Mouse (Mus musculus) retina, postnatal 7 days (tissue): ENCODE measurements around the gene Snd1.
A peak's percentile ranks its signal among the peaks of the same experiment; 100 is the strongest.

Experiments used
- DNase-seq: peaks from one replicate; pipeline ENCODE4 v3.0.0-alpha.2; 2012; ENCODE audit warnings: low read depth, low spot score

Gene Snd1

DNA sequence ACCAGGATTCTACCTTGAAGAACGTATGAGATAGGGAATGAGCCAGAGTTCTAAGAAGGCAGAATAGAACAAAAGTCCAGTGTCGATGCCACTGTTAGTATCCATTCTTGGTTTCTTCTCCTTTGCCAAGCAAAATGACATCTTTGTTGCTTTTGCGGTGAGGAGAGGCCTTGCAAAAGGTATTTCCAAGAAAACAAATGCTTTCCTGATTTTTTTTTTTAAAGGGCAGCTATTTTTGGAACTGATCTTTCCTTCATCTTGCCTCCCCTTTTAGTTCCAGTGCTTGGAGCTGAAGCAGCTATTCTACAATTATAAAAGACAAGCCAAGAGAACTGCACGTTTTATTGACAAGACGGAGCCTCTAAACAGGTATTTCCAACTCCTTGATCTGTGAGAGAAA is at the start of gene Snd1:
Snd1 (plus strand) TSS at position 301 of the 400 bp plus-strand sequence.
- no peak for DNase-seq

DNA sequence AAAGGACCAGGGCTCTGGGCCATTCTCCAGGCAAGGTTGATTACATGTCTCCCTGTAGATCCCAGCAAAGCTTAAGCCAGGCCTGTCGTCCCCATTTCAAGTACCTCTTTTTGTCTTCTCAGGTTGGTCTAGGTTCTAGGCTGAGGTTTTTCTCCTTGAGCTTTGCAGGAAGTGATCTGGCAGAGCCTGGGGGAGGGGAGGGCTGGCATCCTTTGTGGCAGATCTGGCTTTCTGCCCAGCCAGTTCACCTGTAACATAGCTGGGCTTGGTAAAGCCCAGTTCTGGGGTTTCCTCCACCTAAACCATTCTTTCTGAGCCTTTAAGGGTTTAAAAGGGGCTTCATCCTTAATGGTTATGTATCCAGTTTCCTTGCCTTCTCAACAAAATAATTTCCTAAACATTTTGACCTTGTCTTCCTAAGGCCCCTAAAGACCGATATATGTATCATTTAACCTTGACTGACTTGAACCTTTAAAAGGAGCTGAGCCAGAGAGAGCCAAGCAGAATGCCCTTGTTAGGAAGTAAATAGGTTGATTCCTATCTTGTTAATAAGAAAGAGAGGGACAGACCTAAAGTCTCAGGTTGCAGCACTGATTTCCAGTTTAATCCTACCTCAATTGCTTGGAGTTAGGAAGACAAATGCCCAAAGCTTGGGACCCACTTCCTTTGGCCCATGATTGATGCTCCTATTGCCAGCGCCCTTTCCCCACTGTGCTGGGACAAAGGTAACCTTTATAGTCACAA is 47.7 kb upstream of the Snd1 start, which contains the start of gene Fscn3:
Fscn3 (plus strand) TSS at position 694 of the 744 bp plus-strand sequence.
- DNase-seq, result no peak

DNA sequence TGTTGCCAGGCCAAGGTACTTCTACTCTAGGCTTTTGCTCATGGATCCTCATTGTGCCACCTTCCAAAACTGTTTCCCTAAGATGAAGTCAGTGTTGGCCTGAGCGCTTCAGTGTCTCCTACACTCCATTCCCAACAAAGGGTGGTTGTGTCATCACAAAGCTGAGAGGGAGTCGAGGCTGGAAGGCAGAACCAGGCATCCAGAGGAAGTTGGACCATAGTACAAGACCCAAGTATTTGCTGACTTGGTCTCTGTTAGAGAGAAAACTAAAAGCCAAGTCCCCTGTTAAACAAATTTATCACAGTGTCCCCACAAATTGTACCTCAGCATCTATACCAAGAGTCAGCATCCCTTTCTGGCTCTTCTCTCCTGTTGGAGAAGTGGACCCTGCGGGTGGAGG is 46.6 kb upstream of the Snd1 start, which contains the start of gene Gcc1:
Gcc1 (minus strand) TSS at position 101 of the 400 bp plus-strand sequence.
- no peak for DNase-seq

DNA sequence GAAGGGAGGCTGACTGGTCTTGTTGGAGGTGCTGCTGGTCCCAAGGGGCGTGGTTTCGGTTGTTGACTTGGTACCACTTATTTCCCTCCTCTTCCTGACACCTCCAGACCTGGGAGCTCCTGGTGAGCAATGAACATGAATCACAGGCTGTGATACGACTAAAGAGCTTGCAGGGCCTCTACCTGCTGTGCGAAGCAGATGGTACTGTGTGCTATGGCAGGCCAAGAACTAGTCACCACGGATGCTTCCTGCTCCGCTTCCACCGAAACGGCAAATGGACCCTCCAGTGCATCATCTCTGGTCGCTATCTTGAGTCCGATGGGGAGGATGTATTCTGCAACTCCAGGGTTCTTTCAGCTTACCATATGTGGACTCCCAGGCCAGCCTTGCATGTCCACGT is 45.1 kb upstream of the Snd1 start:
- no peak for DNase-seq

DNA sequence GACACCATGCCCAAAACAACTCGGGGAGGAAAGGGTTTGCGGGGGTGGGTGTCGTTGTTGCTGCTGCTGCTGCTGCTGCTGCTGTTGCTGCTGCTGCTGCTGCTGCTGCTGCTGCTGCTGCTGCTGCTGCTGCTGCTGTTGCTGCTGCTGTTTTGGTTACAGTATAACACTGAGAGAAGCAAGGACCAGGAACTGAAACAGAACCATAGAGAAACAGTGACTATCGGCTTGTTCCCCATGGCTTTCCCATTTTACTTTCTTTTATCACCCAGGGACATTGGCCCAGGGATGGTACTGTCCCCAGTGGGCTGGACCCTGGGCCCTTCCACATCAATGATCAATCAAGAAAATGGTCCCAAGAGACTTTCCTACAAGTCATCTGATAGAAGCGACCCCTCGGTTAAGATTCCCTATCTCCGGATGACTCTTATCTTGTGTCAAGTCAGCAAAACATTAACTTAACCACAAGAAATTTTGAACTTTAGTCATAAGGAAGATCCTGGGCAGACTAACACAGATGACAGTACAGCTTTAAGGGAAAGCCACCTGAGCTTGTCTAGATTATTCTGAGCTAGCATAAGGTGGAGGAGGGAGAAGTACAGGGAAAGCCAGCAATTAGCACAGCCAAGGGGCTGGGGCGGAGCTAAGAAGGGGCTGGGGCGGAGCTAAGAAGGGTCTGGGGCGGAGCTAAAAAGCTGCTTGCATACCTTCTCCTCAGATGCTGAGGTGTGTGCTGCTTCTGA is 44.0 kb upstream of the Snd1 start:
- no peak for DNase-seq

DNA sequence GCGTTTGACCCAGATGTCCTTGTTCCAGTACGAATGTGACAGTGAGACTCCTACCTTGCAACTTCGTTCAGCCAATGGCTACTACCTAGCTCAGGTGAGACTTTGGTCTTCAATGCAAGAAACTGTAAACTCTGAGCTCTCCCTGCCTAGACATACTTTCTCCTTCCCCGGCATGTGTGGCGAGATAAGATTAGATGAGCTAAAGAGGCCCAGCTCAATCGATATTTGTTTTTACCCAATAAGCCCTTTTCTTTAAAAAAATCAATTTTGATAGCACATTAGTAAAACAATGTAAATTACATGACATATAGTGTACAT is 43.4 kb upstream of the Snd1 start:
- DNase-seq, result no peak

DNA sequence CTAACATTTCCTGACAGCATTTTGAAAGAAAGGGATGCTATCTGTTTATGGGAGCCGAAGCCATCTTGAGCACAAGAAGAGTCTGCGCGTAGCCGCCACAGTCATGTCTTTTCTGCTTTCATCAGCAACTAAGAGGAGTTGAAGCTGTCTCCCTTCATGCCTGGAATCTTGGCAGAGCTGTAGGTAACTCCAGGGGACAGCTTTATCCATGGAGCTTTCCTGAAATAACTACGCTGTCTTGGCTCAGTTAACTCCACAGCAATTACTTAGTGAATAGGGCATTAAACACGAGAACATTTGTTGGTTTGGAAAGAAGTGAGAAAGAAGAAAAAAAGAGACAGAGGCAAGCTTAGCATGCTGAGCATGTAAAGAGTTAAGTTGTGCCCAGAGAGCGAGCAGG is 27.0 kb upstream of the Snd1 start:
- DNase-seq, result no peak

DNA sequence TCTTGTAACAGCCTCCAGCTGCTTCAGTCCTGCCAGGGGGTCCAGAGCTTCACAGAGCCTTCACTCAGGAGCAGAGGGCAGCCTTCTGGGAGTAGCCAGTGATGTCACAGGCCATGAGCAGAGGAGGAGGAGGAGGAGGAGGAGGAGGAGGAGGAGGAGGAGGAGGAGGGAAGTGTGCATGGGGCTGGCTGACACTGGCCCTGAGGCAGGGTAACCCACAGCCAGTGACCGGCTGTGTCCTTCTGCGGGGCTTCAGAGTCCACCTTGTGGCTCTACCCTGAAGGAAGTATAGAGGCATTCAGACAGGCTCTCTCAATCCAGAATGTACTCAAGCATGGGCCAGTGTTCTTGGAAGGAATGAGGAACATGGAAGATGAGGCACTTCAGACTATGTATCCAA is 25.7 kb upstream of the Snd1 start, which contains the start of gene Pax4:
Pax4 (minus strand) TSS at position 101 of the 400 bp plus-strand sequence.
- DNase-seq, result no peak

DNA sequence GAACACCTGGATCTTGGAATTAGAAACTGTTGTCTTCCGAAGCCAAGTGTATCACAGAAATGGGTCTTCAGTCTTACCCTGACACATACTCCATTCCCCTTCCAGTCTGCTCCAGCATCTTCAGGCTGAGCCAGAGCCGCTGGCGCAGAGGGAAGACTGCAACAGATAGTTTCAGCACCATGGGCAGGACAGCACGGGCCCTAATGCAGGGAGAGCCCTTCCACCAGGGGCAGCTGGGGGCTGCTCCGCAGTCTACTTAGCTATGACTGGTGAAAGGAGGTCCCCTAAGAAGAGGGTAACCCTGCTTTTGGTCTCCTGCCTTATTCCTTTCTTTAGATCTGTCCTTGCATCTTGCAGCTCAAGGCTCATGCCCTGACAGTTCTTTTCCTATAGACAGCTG is 24.5 kb upstream of the Snd1 start:
- no peak for DNase-seq

DNA sequence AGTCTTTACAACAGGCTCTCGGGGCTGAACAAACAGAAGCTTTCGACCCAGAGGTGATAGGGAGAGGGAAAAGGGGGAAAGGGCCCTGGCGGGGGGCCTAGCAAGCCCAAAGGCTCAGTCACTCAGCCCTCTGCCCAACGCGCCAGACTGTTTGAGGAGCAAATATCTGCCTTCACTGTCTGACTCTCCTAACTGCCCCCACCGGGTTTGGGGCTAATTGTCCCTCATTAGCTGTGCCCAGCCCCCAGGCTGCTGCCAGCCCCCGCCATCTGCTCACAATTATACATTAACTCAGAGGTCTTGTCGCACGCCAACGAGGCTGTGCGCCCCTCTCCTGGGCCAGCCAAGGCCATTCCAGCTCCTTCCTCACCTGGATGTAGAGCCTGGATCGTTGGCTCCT is 24.0 kb upstream of the Snd1 start:
- no peak for DNase-seq

DNA sequence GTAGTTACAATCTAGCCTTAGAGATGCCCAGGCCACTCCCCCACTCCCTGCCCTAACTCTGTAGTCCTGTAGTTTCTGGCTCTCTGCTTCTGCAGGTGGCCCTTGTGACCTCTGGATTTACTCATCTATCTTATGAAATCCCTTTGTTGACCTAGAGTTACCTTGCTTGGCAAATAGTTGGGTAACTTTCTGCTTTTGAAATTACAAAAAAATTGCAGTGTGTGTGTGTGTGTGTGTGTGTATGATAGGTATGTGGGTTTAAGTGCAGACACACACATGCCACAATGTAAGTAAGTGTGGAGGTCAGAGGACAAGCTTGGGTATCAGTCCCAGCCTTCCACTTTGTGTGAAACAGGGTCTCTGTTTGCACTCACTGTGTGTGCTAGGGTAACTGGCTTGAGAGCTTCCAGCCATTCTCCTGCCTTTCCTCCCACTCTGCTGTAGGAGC is 15.7 kb upstream of the Snd1 start:
- DNase-seq, result no peak

DNA sequence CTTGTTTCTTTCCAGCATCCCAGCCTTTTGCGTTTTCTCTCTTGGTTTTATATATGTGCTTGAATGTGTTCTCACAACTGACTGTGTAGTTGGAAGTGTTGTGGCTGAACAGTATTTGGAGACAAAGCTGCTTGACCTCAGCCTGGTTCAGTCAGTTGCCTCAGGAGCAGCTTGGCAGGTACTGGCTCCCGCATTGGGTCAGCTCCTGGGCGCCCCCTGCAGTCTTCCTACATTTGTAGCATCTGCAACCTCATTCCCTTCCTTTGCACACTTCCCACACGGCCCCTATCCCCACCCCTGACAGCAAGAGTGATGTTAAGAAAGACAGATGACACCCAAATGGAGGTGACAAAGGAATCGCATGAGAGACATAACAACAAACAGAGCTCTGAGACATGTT is 14.4 kb upstream of the Snd1 start:
- peak; percentile 13 for DNase-seq

DNA sequence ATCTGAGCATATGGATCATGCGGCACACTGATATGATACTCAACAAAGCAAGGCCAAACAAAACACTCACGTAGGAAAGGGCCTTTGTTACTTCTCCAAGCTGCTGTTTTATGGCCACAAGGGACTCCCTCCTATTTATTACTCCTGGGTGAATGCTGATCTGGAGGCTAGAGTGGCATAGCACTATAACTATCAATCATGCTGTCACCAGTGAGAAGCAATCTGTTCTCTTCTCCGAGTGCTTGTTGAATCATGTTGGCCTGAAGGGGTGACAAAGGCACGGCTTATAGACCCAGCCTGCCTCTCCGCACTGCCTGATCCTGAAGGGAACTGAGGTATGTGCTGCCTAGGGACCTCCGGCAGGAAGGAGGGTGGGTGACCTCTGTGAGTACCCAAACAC is 10.3 kb upstream of the Snd1 start:
- DNase-seq, result no peak

DNA sequence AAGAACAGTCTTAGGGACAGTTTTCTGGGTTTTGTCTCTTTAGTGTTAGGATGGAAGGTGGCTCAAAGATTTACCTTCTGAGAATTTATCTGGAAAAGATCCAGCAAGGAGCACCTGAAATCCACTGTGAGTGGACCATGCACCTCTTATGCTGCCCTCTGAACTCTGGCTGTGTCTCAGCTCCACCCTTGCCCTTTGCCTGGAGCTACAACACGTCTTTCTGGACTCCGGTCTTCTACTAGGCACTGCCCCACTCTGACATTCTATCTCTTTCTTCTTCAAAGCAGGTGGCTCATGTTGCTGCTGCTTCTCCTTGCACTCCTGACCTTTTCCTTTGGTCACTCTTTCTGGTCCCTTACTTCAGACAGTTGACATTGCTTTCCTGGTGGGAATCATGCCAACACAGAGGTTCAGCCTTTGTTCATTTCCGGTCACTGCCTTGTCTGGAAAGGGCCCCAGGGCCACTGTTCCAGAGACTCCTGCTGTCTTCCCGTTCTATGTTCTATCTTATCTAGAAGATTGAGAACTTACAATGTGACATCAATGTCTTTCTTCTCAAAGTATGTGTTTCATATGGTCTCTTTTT is 4.8 kb upstream of the Snd1 start:
- DNase-seq, result no peak

DNA sequence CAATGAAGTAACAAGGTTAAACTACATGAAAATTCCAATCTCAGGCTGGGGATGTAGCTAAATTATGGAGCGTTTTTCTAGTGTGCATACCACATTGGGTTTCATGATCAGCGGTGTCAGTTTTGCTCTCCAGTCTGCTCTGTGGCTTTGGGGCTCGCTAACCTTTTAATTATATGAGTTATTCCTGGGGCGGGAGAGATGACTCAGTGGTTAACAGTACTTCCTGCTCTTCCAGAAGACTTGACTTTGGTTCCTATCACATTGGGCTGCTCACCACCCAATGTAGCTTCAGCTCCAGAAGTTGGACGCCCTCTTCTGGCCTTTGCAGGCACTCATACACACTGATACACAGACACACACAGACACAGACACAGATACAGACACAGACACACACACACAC is 4.3 kb upstream of the Snd1 start:
- DNase-seq, result no peak

DNA sequence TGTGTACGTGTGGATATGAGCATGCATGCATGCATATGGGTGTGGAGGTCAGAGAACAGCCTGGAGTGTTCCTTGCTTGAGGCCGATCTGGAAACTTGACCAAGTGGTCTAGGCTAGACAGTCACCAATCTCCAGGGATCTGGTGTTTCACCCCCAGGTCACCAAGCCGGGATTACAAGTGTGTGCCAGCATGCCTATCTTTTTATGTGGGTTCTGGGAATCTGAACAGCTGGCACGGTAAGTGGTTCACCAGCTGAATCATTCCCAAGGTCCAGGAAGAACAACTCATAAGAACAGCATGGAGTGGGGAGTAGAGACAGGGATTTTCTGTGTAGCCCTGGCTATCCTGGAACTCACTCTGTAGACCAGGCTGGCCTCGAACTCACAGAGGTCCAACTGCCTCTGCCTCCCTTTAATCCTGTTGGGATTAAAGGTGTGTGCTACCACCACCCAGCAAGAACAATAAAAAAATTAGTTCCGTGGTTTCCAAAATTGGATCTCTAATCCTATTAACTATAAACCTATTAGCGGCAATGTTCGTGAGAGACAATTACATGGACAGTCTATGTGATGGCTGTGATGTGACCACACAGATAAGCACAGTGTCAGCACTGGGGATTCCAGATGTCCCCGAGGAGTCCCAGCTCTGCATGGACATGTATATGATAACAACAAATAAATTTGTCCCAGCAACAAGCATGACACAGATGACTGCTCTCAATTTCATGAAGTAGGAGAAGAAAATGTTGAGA is 3.5 kb upstream of the Snd1 start:
- DNase-seq, result peak; percentile 25

DNA sequence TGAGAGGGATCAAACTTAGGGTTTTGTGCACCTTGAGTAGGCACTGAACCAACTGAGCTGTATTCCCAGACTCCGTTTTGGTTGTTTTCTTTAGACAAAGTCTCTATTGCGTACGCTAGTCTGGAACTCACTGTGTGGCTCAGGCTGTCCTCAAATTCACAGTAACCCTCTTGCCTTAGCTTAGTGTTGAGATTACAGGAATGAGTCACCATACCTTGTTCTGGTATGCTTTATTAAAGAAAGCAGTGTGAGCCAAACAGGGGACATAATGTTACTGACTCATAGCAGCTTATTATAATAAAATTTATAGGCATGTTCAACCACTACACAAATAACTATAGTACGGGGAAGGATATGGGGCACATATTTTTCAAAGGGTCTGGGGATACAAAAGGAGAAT is 728 bp upstream of the Snd1 start:
- no peak for DNase-seq

DNA sequence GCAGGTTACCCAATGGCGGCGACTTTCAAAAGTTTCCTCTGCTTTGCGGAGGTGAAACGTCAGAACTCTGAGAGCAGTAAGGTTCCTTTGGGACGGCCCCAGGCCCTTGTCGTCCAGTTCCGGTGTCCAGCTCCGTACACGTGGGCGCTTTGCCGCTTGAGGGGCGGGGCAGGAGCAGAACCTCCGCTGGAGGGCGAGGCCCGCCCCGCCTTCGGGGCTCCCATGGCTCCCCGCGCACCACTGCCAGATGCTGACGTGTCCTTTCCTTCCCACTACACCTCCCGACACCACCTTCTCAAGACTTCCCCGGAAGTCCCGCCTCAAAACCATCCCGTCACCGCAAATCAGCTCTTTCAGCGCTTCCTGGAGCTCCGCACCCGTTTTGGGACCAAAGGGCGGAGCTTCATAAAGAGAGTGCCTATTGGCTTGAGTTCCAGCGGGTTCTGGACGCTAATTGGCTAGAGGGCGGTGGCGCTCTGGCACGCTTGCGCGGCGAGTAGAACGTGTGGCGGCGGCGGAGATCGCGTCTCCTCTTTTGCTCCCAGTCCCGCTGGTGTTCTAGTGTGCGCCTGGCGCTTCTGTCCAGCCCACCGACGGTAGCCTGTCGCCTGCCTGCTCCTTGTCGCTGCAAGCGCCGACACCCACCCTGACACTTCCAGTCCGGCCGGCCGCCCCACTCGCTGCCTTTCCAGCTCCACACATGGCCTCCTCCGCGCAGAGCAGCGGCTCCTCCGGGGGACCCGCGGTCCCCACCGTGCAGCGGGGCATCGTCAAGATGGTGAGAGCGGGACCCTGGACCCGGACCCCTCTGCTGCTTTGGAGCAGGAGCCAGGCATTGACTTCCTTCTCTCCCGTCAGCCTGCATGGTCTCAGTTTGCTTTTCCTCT is 5.2 kb downstream of the Snd1 start:
- peak; percentile 99 for DNase-seq

DNA sequence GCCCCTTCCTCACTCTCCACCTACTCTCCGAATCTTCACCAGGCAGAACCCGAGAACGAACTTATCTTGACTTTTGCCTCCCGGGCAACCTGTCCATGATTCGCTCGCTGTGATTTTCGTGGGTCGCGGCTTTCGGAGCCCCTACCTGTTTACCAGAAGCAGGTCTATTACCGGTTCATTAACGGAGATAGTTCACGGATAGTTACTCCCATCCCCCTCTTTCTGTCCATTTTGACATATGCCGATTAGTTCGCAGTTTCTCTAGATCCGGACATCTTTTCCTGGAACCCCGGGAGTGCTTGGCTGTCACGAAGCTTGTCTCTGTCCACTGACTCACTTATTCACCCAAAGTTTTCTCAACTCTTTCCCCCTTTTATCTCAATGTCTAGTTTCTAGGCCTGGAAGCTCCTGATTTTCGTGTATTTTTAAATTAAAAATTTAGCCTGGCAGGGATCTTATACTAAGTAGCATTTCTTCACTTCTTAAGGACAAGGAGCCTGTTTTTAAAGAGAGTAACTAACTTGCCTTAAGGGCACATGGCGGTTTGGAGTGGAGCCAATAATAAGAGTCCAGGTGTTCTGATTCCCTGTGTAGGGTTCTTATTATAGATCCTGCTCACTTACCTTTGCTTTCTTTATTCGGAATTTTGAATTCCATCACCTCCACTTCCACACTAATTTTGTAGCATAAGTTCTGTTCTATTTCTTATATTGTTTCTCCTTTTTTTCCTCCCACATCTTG is 6.0 kb downstream of the Snd1 start:
- DNase-seq, result no peak

DNA sequence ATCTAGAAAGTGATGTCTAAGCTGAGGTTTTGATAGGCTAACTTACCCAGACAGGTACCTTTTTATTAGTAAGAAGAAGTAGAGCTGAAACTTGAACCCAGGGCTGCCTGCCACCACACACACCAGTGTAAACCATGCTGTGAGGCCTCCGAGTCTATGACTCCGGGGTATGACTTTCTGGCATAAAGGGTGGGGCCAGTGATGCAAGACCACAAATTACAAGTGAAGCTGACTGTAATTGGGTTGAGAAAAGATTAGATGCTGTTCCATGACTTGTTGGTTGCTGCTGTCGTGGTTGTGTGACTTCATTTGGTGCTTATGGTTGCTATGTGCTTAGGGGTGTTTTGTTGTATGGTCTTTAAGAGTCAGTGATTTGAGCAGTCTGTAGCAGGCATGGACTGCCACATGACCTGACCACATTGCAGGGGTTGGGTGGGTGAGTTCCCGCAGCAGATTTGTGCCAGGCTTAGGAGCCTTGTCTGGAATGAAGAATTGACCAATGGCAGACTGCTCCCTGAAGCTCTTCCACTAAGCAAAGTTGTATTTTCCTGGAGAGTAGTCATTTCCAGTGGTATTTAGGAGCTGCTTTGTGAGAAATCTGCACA is 7.9 kb downstream of the Snd1 start:
- no peak for DNase-seq
